Comparison of ENCODE assay signal across 8 mouse cellular contexts in genomic region chr12:100772230-100772984, GRCm38 (mm10). TPM values are rescaled to one million over a fixed set of nuclear protein-coding genes. Genes with fewer than 3 reads are reported as not detected.
DNase-seq lines count a peak whose midpoint lies in the region; ATAC-seq and TF ChIP-seq lines count a peak whose summit lies in the region.

No protein-coding gene starts in this region.

- no peaks in the 10 kb centered on the region for H3K27me3 ChIP-seq in liver, postnatal 0 days (ENCODE audit: insufficient read depth, low read length)
- H3K27me3 ChIP-seq in liver, embryonic 11.5 days (replicated peaks; ENCODE audit: control insufficient read depth, insufficient read depth, low read length), result no peaks in the 10 kb centered on the region
- no peaks in the 10 kb centered on the region for H3K27me3 ChIP-seq in kidney, adult 2 months (replicated peaks; ENCODE audit: control insufficient read depth, insufficient read depth, low read length)
- H3K27me3 ChIP-seq in neural tube, embryonic 15.5 days (replicated peaks), result no peaks in the 10 kb centered on the region

- H3K9me3 ChIP-seq in liver, postnatal 0 days (ENCODE audit: low read length), result no peaks in the 10 kb centered on the region
- H3K9me3 ChIP-seq in liver, embryonic 11.5 days (ENCODE audit: control insufficient read depth, low read length), result no peaks in the 10 kb centered on the region
- no peaks in the 10 kb centered on the region for H3K9me3 ChIP-seq in neural tube, embryonic 15.5 days (replicated peaks)

- no peak for ATAC-seq in liver, postnatal 0 days
- ATAC-seq in liver, embryonic 11.5 days (replicated peaks; ENCODE audit: low FRiP score), result no peak
- ATAC-seq in neural tube, embryonic 15.5 days (ENCODE audit: low FRiP score), result no peak

- H3K4me3 ChIP-seq in liver, postnatal 0 days (ENCODE audit: low read depth, low read length), result no peak overlapping the region
- no peak overlapping the region for H3K4me3 ChIP-seq in liver, embryonic 11.5 days (ENCODE audit: low read depth, low read length)
- no peak overlapping the region for H3K4me3 ChIP-seq in kidney, adult 2 months (ENCODE audit: insufficient read depth, low read depth, low read length)
- no peak overlapping the region for H3K4me3 ChIP-seq in neural tube, embryonic 15.5 days (replicated peaks)

- no peak for TF ChIP-seq EP300 in liver, postnatal 0 days (IDR thresholded peaks at IDR 0.05; ENCODE audit: low read depth)

- TF ChIP-seq POLR2A in kidney, adult 2 months (IDR thresholded peaks at IDR 0.05; ENCODE audit: low read depth, low read length), result no peak

- no peaks in the 10 kb centered on the region for H3K36me3 ChIP-seq in liver, postnatal 0 days (replicated peaks; ENCODE audit: insufficient read depth, low read length)
- no peaks in the 10 kb centered on the region for H3K36me3 ChIP-seq in liver, embryonic 11.5 days (ENCODE audit: control insufficient read depth, insufficient read depth, low read length)
- no peaks in the 10 kb centered on the region for H3K36me3 ChIP-seq in kidney, adult 2 months (ENCODE audit: control insufficient read depth, insufficient read depth, low read length)
- no peaks in the 10 kb centered on the region for H3K36me3 ChIP-seq in neural tube, embryonic 15.5 days

- H3K4me1 ChIP-seq in liver, postnatal 0 days (ENCODE audit: insufficient read depth), result peaks cover 16% of the 10 kb centered on the region
- H3K4me1 ChIP-seq in liver, embryonic 11.5 days (replicated peaks; ENCODE audit: control insufficient read depth, insufficient read depth, low read length), result no peaks in the 10 kb centered on the region
- H3K4me1 ChIP-seq in kidney, adult 2 months (ENCODE audit: control insufficient read depth, insufficient read depth, low read length), result peaks cover 19% of the 10 kb centered on the region
- H3K4me1 ChIP-seq in neural tube, embryonic 15.5 days, result peaks cover 7% of the 10 kb centered on the region; the same call in 1 of the 2 replicates

- peak; percentile 59 for TF ChIP-seq CTCF in liver, postnatal 0 days (IDR thresholded peaks at IDR 0.05; ENCODE audit: low read depth)
- peak; percentile 76 for TF ChIP-seq CTCF in kidney, adult 2 months (conservative IDR thresholded peaks at IDR 0.05; ENCODE audit: insufficient read depth, insufficient read length, low read depth, low read length)

- no peak for DNase-seq in liver, postnatal 0 days
- DNase-seq in liver, embryonic 11.5 days (ENCODE audit: low spot score), result no peak
- peak; percentile 68 for DNase-seq in NIH3T3 (ENCODE audit: low read depth)
- DNase-seq in fibroblast of lung, adult 2 months (ENCODE audit: low read depth), result peak; percentile 80
- peak; percentile 61 for DNase-seq in kidney, adult 2 months
- peak; percentile 43 for DNase-seq in lung, postnatal 25 days (ENCODE audit: low spot score)
- DNase-seq in thymus, postnatal 4 days, result peak; percentile 53

- H3K27ac ChIP-seq in liver, postnatal 0 days (ENCODE audit: low read depth), result no peak overlapping the region
- H3K27ac ChIP-seq in liver, embryonic 11.5 days (ENCODE audit: low read depth, low read length), result no peak overlapping the region
- H3K27ac ChIP-seq in kidney, adult 2 months (ENCODE audit: insufficient read depth, low read depth, low read length), result no peak overlapping the region
- no peak overlapping the region for H3K27ac ChIP-seq in neural tube, embryonic 15.5 days (replicated peaks)

- H3K4me2 ChIP-seq in liver, postnatal 0 days (ENCODE audit: low read depth, low read length), result no peak overlapping the region
- H3K4me2 ChIP-seq in liver, embryonic 11.5 days, result no peak overlapping the region
- no peak overlapping the region for H3K4me2 ChIP-seq in neural tube, embryonic 15.5 days

- H3K9ac ChIP-seq in liver, postnatal 0 days (replicated peaks), result no peak overlapping the region
- no peak overlapping the region for H3K9ac ChIP-seq in liver, embryonic 11.5 days (ENCODE audit: low read depth, low read length)
- H3K9ac ChIP-seq in neural tube, embryonic 15.5 days (replicated peaks), result no peak overlapping the region

- 29% methylated on average over 7 of the region's 7 CpGs for WGBS in liver, postnatal 0 days (ENCODE audit: insufficient replicate concordance)
- 43% methylated on average over 7 of the region's 7 CpGs for WGBS in liver, embryonic 11.5 days
- 18% methylated on average over 7 of the region's 7 CpGs for WGBS in kidney, adult 2 months
- 41% methylated on average over 7 of the region's 7 CpGs for WGBS in neural tube, embryonic 15.5 days

RNA-seq across cellular contexts. Expression of gene Dglucy, which starts 6.5 kb away (rescaled TPM):
- polyA plus RNA-seq in liver, postnatal 0 days (2015; fragmentation: Nextera tagmentation; extraction: Ambion mirVana), result 1.8 and 1.9 TPM in 2 replicates
- polyA plus RNA-seq in liver, embryonic 11.5 days (2014; fragmentation: Nextera tagmentation; extraction: Ambion mirVana), result 0.14 and 0.38 TPM in 2 replicates
- polyA plus RNA-seq in kidney, adult 2 months (2012; rRNA removed), result 88.1 and 90.1 TPM in 2 replicates
- 3.0 and 3.4 TPM in 2 replicates for polyA plus RNA-seq in neural tube, embryonic 15.5 days (2015; fragmentation: Nextera tagmentation; extraction: Ambion mirVana)

RNA-seq across cellular contexts. Expression of gene Rps6ka5, which starts 45.6 kb away (rescaled TPM):
- polyA plus RNA-seq in liver, postnatal 0 days (2015; fragmentation: Nextera tagmentation; extraction: Ambion mirVana), result 1.3 and 1.6 TPM in 2 replicates
- polyA plus RNA-seq in liver, embryonic 11.5 days (2014; fragmentation: Nextera tagmentation; extraction: Ambion mirVana), result 2.5 and 3.0 TPM in 2 replicates
- polyA plus RNA-seq in kidney, adult 2 months (2012; rRNA removed), result 1.1 TPM in 2 replicates
- 4.9 and 5.9 TPM in 2 replicates for polyA plus RNA-seq in neural tube, embryonic 15.5 days (2015; fragmentation: Nextera tagmentation; extraction: Ambion mirVana)

Comparison
In these comparisons a context has a peak if more than half of its experiments do, and no peak if none do; other contexts are left out.
1. DNase-seq: peak in NIH3T3 (single experiment), fibroblast of lung, adult 2 months (single experiment), kidney, adult 2 months (single experiment), lung, postnatal 25 days (single experiment) and thymus, postnatal 4 days (single experiment); none in liver, postnatal 0 days (single experiment) and liver, embryonic 11.5 days (single experiment).
2. RNA of gene Dglucy, which starts 6.5 kb away (polyA plus RNA-seq): 88.1 to 90.1 TPM in kidney, adult 2 months; 3.0 to 3.4 TPM in neural tube, embryonic 15.5 days, 1.8 to 1.9 TPM in liver, postnatal 0 days and 0.14 to 0.38 TPM in liver, embryonic 11.5 days; every median in the first group is over 10 times any median in the second.